Mouse (Mus musculus) heart, embryonic 12.5 days (tissue): ENCODE results near the gene Zfp740. TPM values are rescaled to one million over a fixed set of nuclear protein-coding genes. Genes with fewer than 3 reads are reported as not detected.

Experiments
- ATAC-seq: fragments of 200-750 bp; cut with Nextera tagmentation; 2 replicates; pipeline ENCODE4 v1.8.0; 2017; ENCODE audit warnings: moderate TSS enrichment, moderate library complexity; ENCODE audit not compliant: insufficient number of reproducible peaks, low FRiP score
- H3K27ac ChIP-seq: fragments of 300-500 bp; sonication (generic); 2 replicates; pipeline ENCODE4 v1.5.1; 2016; ENCODE audit warnings: mild to moderate bottlenecking, moderate library complexity; ENCODE audit not compliant: poor library complexity, severe bottlenecking
- H3K27me3 ChIP-seq: fragments of 300-500 bp; sonication (generic); replicated peaks from 2 replicates; pipeline ENCODE4 v1.6.1; 2016; ENCODE audit warnings: mild to moderate bottlenecking, moderate library complexity
- H3K36me3 ChIP-seq: fragments of 300-500 bp; sonication (generic); 2 replicates; pipeline ENCODE4 v1.6.1; 2016; ENCODE audit warnings: mild to moderate bottlenecking, moderate library complexity
- H3K4me1 ChIP-seq: fragments of 300-500 bp; sonication (generic); replicated peaks from 2 replicates; pipeline ENCODE4 v1.6.1; 2016; ENCODE audit warnings: mild to moderate bottlenecking
- H3K4me2 ChIP-seq: fragments of 300-500 bp; sonication (generic); 2 replicates; pipeline ENCODE4 v1.6.1; 2016; ENCODE audit warnings: mild to moderate bottlenecking, moderate library complexity
- H3K4me3 ChIP-seq: fragments of 300-500 bp; sonication (generic); 2 replicates; pipeline ENCODE4 v1.5.1; 2016; ENCODE audit warnings: mild to moderate bottlenecking
- H3K9ac ChIP-seq: fragments of 300-500 bp; sonication (generic); 2 replicates; pipeline ENCODE4 v1.6.1; 2016; ENCODE audit warnings: mild to moderate bottlenecking, moderate library complexity
- H3K9me3 ChIP-seq: fragments of 300-500 bp; sonication (generic); replicated peaks from 2 replicates; pipeline ENCODE4 v1.6.1; 2016; ENCODE audit warnings: mild to moderate bottlenecking, moderate library complexity
- WGBS: fragments of 180-500 bp; shearing (Covaris S2); methylation state at CpG from one replicate; pipeline ENCODE4 v1.1.7; 2016; 5-methylcytosine and 5-hydroxymethylcytosine counted together
- polyA plus RNA-seq: library from polyadenylated mRNA; unstranded; fragments of >200 nt; fragmentation: Nextera tagmentation; extraction: Ambion mirVana; gene quantifications from 2 replicates; pipeline ENCODE4 v1.2.1, GENCODE M21; 2016

The Zfp740 gene
- polyA plus RNA-seq, 1 experiment from 2014 or later, result 48.6 TPM

- Histone ChIP-seq H3K27ac (no peak overlapping the region), H3K36me3 (no peaks in the 10 kb centered on the region), H3K4me2 (no peak overlapping the region), H3K4me3 (no peak overlapping the region), H3K9ac (no peak overlapping the region), H3K9me3 (no peaks in the 10 kb centered on the region), H3K27me3 (no peaks in the 10 kb centered on the region), H3K4me1 (peaks cover 18% of the 10 kb centered on the region; the same call in 1 of the 2 replicates)
- ATAC-seq, result no peak
- 32% methylated on average over 5 of the region's 5 CpGs for WGBS
Observed at GRCm38 (mm10) chr15:102192820-102193386, 10.1 kb upstream of the Zfp740 start.

GRCm38 (mm10) chr15:102193652-102194051 lies 9.4 kb upstream of the Zfp740 start:
- 80% methylated on average over 4 of the region's 4 CpGs for WGBS
- Histone ChIP-seq H3K4me2 (no peak overlapping the region), H3K4me3 (no peak overlapping the region), H3K36me3 (no peaks in the 10 kb centered on the region), H3K9ac (no peak overlapping the region), H3K4me1 (peaks cover 16% of the 10 kb centered on the region; the same call in 1 of the 2 replicates), H3K27ac (no peak overlapping the region), H3K27me3 (no peaks in the 10 kb centered on the region), H3K9me3 (no peaks in the 10 kb centered on the region)
- ATAC-seq, result no peak

- no peaks in the 10 kb centered on the region for H3K27me3 ChIP-seq
- WGBS, result 88% methylated on average over 4 of the region's 4 CpGs
- ATAC-seq, result no peak
- H3K4me3 ChIP-seq, result no peak overlapping the region
- no peak overlapping the region for H3K4me2 ChIP-seq
- H3K9ac ChIP-seq, result no peak overlapping the region
- H3K27ac ChIP-seq, result no peak overlapping the region
- peaks cover 12% of the 10 kb centered on the region; the same call in 1 of the 2 replicates for H3K4me1 ChIP-seq
- H3K9me3 ChIP-seq, result no peaks in the 10 kb centered on the region
- no peaks in the 10 kb centered on the region for H3K36me3 ChIP-seq
Observed at GRCm38 (mm10) chr15:102194439-102194838, 8.6 kb upstream of the Zfp740 start.

DNA sequence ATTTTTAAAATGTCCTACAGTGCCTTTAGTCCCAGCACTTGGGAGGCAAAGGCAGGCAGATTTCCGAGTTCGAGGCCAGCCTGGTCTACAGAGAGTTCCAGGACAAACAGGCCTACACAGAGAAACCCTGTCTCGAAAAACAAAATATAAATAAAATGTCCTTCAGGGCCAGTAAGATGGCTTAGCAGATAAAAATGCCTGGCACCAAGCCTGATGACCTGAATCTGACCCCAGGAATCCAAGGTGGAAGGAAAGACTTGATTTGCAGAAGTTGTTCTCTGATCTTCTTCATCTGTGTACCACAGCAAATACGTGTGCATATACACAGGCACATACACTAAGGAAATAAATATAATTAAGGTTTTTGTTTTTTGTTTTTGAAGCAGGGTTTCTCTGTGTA lies 7.7 kb upstream of the Zfp740 start:
- no peak overlapping the region for H3K4me2 ChIP-seq
- 67% methylated on average over 4 of the region's 4 CpGs for WGBS
- no peak overlapping the region for H3K27ac ChIP-seq
- H3K4me3 ChIP-seq, result no peak overlapping the region
- H3K36me3 ChIP-seq, result no peaks in the 10 kb centered on the region
- ATAC-seq, result no peak
- no peaks in the 10 kb centered on the region for H3K27me3 ChIP-seq
- H3K4me1 ChIP-seq, result peaks cover 12% of the 10 kb centered on the region; the same call in 1 of the 2 replicates
- no peaks in the 10 kb centered on the region for H3K9me3 ChIP-seq
- H3K9ac ChIP-seq, result no peak overlapping the region

DNA sequence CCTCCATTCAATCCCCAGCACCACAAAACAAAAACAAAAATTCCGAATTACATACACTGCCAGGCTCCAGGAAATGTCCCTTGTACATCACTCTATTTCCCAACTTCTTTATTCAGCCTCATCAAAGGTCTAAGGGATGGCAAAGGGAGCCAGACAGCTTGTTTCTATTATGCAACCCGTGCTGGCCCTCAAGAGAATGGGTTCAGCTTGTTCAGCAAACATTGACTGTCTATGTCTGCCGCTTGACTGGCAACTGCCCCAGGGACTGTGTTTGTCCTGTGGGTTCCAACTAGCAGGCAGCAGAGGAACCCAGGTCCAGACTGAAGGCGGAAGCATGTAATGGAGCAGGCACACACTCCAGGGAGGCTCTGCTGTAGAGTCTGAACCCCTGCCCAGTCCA lies 4.2 kb upstream of the Zfp740 start:
- no peak overlapping the region for H3K9ac ChIP-seq
- no peaks in the 10 kb centered on the region for H3K36me3 ChIP-seq
- peaks cover 7% of the 10 kb centered on the region for H3K4me1 ChIP-seq
- no peaks in the 10 kb centered on the region for H3K9me3 ChIP-seq
- no peak overlapping the region for H3K27ac ChIP-seq
- WGBS, result 84% methylated on average over 4 of the region's 4 CpGs
- no peak overlapping the region for H3K4me2 ChIP-seq
- no peak overlapping the region for H3K4me3 ChIP-seq
- H3K27me3 ChIP-seq, result no peaks in the 10 kb centered on the region
- no peak for ATAC-seq

DNA sequence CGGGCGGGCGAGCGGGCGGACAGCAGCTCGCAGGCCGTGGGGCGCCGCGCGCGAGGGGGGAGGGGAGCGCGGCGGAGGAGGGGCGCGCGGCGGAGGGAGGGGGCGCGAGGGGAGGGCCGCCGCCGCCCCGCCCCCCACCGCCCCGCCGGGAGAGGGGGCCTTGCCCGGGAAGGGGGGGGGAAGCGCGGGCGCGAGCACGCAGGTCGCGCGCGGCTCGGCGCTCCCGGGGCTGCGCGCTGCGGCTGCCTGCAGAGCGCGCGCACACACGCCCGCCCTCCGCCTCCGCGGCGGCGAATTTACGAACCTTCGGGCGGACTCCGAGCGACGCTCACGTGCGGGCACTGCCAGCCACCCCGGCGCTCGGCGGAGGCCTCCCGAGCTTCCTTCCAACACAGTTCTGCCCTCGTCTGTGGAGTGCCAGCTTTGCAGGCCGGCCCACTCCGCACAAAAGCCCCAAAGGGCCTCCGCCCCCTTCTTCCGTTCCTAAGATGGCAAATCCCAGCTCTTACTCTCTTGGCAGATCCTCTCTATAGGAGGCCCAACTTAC lies 859 bp downstream of the Zfp740 start:
- WGBS, result under 1% methylated on average over 45 of the region's 72 CpGs

GRCm38 (mm10) chr15:102204674-102205505 lies 1.8 kb downstream of the Zfp740 start, which contains the start of gene Csad:
Gene Csad (minus strand): TSS chr15:102204724.
- Histone ChIP-seq H3K27ac (peak within 1 kb of the TSS; percentile 99), H3K9ac (peak within 1 kb of the TSS; percentile 92), H3K4me3 (peak within 1 kb of the TSS; percentile 84), H3K36me3 (peaks cover 49% of the 10 kb centered on the region), H3K27me3 (no peaks in the 10 kb centered on the region), H3K9me3 (no peaks in the 10 kb centered on the region), H3K4me1 (peaks cover 29% of the 10 kb centered on the region), H3K4me2 (peak within 1 kb of the TSS; percentile 88)
- no peak for ATAC-seq
- 68% methylated on average over 19 of the region's 19 CpGs for WGBS

More for the DNA sequence above, 859 bp downstream of the Zfp740 start:
- H3K4me2 ChIP-seq, result peak overlapping the region; percentile 88
- peaks cover 29% of the 10 kb centered on the region for H3K4me1 ChIP-seq
- no peaks in the 10 kb centered on the region for H3K27me3 ChIP-seq
- peak overlapping the region; percentile 92 for H3K9ac ChIP-seq
- H3K27ac ChIP-seq, result peak overlapping the region; percentile 99
- no peaks in the 10 kb centered on the region for H3K9me3 ChIP-seq
- peak overlapping the region; percentile 84 for H3K4me3 ChIP-seq
- peak; percentile 69 for ATAC-seq
- H3K36me3 ChIP-seq, result peaks cover 40% of the 10 kb centered on the region

DNA sequence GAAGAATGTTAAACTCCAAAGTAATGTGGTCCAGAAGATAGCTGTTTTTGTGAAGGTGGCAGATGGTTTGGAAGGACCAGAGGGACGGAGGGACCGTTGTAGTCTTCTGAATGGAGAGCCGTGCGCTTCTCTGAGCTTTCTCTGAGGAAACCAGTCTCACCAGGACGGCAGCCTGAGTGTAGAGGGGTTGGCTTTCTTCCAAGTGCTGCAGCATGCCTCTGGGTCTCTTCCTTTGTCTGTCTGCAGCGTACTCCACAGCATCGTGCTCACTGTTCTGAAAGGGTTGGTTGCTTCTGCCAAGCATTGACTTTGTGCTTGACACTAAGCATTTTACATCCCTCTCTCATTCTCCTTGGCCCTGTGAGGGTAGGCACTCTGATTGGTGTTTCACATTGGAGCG lies 2.7 kb downstream of the Zfp740 start:
- peak overlapping the region; percentile 92 for H3K9ac ChIP-seq
- no peaks in the 10 kb centered on the region for H3K9me3 ChIP-seq
- peak overlapping the region; percentile 84 for H3K4me3 ChIP-seq
- H3K27me3 ChIP-seq, result no peaks in the 10 kb centered on the region
- no peak for ATAC-seq
- WGBS, result 41% methylated on average over 8 of the region's 8 CpGs
- H3K27ac ChIP-seq, result peak overlapping the region; percentile 45; the same call in 1 of the 2 replicates
- H3K4me2 ChIP-seq, result peak overlapping the region; percentile 88
- peaks cover 29% of the 10 kb centered on the region for H3K4me1 ChIP-seq
- H3K36me3 ChIP-seq, result peaks cover 58% of the 10 kb centered on the region

GRCm38 (mm10) chr15:102207351-102207750 lies 4.3 kb downstream of the Zfp740 start:
- Histone ChIP-seq H3K4me2 (no peak overlapping the region), H3K9me3 (no peaks in the 10 kb centered on the region), H3K36me3 (peaks cover 71% of the 10 kb centered on the region), H3K9ac (peak overlapping the region; percentile 19; the same call in 1 of the 2 replicates), H3K27me3 (no peaks in the 10 kb centered on the region), H3K4me1 (peaks cover 32% of the 10 kb centered on the region), H3K4me3 (no peak overlapping the region), H3K27ac (no peak overlapping the region)
- WGBS, result 82% methylated on average over 3 of the region's 3 CpGs
- ATAC-seq, result no peak

DNA sequence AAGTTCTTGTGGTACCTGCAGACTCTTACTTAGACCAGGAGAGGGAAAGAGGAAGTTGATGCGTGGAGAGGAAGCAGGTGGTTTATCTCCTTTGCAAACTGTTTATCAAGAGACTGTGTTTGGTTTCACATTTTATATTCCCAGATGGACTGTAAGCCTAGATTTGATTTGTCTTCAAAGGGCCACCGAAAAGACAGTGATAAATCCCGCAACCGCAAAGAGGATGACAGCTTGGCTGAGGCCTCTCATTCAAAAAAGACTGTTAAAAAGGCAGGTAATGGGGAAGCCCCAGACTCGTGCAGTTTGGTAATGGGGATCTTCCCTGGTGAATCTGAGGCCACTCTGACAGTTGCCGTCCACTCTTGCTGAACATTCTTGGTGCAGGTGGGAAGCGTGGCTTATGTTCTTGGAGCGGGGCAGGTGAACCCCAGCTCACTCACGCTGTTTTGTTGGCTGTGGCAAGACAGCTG lies 5.1 kb downstream of the Zfp740 start:
- peaks cover 79% of the 10 kb centered on the region for H3K36me3 ChIP-seq
- ATAC-seq, result no peak
- H3K4me1 ChIP-seq, result peaks cover 27% of the 10 kb centered on the region
- no peaks in the 10 kb centered on the region for H3K9me3 ChIP-seq
- WGBS, result 81% methylated on average over 9 of the region's 9 CpGs
- no peaks in the 10 kb centered on the region for H3K27me3 ChIP-seq
- H3K4me3 ChIP-seq, result no peak overlapping the region
- no peak overlapping the region for H3K27ac ChIP-seq
- no peak overlapping the region for H3K4me2 ChIP-seq
- H3K9ac ChIP-seq, result peak overlapping the region; percentile 19; the same call in 1 of the 2 replicates

DNA sequence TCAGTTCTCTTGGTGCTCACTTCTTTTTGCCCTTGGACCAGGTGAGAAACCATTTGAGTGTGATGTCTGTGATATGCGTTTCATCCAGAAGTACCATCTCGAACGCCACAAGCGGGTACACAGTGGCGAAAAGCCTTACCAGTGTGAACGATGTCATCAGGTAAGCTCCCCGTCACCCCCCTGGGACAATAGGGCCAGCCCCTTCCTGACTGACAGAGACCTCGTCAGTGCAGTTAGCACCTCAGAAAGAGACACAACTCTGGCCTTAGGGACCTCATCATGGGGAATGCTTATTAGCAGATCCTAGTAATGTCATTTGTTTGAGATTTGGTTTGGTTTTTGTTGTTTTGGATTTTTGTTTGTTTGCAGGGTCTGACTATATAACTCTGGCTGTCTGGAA lies 6.1 kb downstream of the Zfp740 start:
- Histone ChIP-seq H3K4me1 (peaks cover 27% of the 10 kb centered on the region), H3K36me3 (peaks cover 89% of the 10 kb centered on the region), H3K4me2 (no peak overlapping the region), H3K27me3 (no peaks in the 10 kb centered on the region), H3K27ac (no peak overlapping the region), H3K9ac (no peak overlapping the region), H3K9me3 (no peaks in the 10 kb centered on the region), H3K4me3 (no peak overlapping the region)
- ATAC-seq, result no peak
- 93% methylated on average over 8 of the region's 8 CpGs for WGBS
